Mouse (Mus musculus) testis, adult 2 months (tissue): ENCODE measurements around the gene Col18a1. TPM values are rescaled to one million over a fixed set of nuclear protein-coding genes. Genes with fewer than 3 reads are reported as not detected.

ENCODE experiments used
- H3K27ac ChIP-seq: fragments of 200-500 bp; 2 replicates; pipeline ENCODE4 v1.5.1; 2012; ENCODE audit warnings: low read depth, low read length; ENCODE audit not compliant: control insufficient read depth, insufficient read depth
- H3K27me3 ChIP-seq: fragments of 200-500 bp; 2 replicates; pipeline ENCODE4 v1.6.1; 2012; ENCODE audit warnings: mild to moderate bottlenecking, low read length, moderate library complexity; ENCODE audit not compliant: control insufficient read depth, insufficient read depth
- H3K36me3 ChIP-seq: fragments of 200-500 bp; 2 replicates; pipeline ENCODE4 v1.6.1; 2012; ENCODE audit warnings: mild to moderate bottlenecking, low read length; ENCODE audit not compliant: control insufficient read depth, insufficient read depth
- H3K4me1 ChIP-seq: fragments of 200-500 bp; 2 replicates; pipeline ENCODE4 v1.6.1; 2012; ENCODE audit warnings: low read length; ENCODE audit not compliant: control insufficient read depth, insufficient read depth
- H3K4me3 ChIP-seq: fragments of 200-500 bp; 2 replicates; pipeline ENCODE4 v1.5.1; 2012; ENCODE audit warnings: low read depth, mild to moderate bottlenecking, low read length, moderate library complexity, mixed read lengths; ENCODE audit not compliant: control insufficient read depth
- CTCF ChIP-seq: fragments of 200-500 bp; IDR thresholded peaks from 2 replicates; pipeline ENCODE4 v1.5.1; 2012; ENCODE audit warnings: low read depth, mild to moderate bottlenecking, inconsistent platforms, low read length, moderate library complexity; ENCODE audit not compliant: control insufficient read depth, insufficient read depth, insufficient replicate concordance
- POLR2A ChIP-seq: fragments of 200-500 bp; IDR thresholded peaks from 2 replicates; pipeline ENCODE4 v1.6.1; 2012; ENCODE audit warnings: low read depth, mild to moderate bottlenecking, inconsistent platforms, low read length, moderate library complexity; ENCODE audit not compliant: control insufficient read depth
- polyA plus RNA-seq: library from polyadenylated mRNA; depleted of rRNA; stranded (reverse); fragments of >200 nt; gene quantifications from 2 replicates; pipeline ENCODE4 v1.2.3, GENCODE M21; 2012

Col18a1 gene
- polyA plus RNA-seq, 1 experiment = 10.5 TPM

DNA sequence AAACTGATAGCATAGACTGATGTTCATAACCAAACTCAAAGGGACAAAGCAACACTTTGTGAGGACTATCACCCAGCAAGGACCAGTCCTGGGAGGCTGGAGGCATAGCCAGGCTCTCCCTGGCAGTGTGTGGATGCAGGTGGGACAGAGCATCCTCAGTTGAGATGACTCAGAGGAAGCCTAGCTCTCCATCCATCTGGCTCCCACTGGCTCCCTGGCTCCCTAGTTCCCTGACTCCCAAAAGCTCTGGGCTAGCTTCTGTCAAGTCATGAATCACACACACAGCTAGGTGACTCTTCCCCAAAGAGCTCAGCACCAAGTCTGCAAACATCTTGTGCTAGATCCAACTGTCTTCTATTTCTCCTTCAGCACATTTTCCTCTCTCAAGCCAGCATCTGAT lies 72.5 kb downstream of the Col18a1 start:
- no peaks in the 10 kb centered on the region for H3K36me3 ChIP-seq
- H3K27ac ChIP-seq = no peak overlapping the region
- TF ChIP-seq POLR2A (no peak), CTCF (no peak)
- H3K4me3 ChIP-seq = no peak overlapping the region
- H3K4me1 ChIP-seq = peaks cover 12% of the 10 kb centered on the region
- H3K27me3 ChIP-seq = no peaks in the 10 kb centered on the region

DNA sequence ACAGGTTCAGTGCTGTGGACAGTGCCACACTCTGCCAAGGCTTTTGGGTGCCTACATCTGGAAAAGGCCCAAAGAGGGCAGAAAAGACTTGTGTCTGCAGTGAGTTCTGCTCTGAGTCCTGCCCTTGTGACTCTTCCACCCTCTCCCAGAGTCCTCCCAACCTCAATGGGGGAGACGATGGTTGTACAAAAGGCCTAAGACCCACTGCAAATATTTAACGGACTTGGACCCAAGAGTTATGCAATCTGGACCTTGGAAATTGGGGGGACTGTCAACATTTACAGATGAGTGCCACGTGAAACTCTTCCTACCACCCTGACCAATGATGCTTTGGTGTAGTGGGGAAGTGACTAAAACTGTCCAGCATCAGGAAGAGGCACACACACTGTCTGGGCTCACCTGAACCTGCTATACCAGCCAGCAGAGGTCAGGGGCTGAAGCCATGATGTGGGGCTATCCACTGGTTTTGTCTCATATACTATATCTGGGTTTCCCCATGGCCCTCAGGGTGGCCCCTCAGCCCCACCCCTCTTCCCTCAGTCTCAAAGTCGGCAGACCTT lies 74.7 kb downstream of the Col18a1 start:
- Histone ChIP-seq H3K4me1 (no peaks in the 10 kb centered on the region), H3K27me3 (no peaks in the 10 kb centered on the region), H3K27ac (no peak overlapping the region), H3K4me3 (no peak overlapping the region), H3K36me3 (no peaks in the 10 kb centered on the region)
- TF ChIP-seq CTCF (no peak), POLR2A (no peak)

DNA sequence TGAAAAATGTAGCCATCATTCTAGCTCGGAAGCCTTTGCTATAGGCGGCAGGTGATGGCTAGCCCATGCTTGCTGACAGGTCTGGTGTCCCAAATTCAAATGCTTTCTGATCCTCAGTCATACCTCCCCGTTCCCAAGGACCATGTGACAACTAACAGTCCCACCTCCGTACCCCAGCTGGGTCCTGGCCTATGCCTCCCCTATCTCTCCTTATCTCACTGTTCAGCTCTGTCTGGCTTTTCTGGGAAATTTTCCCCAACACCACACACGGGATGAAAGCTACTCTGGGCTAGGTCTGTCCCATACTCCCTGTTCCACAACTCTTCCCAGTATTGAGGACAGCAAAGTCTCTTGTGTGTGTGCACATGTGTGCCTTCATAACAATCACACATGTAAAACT lies 76.3 kb downstream of the Col18a1 start:
- TF ChIP-seq POLR2A (no peak), CTCF (no peak)
- no peaks in the 10 kb centered on the region for H3K27me3 ChIP-seq
- H3K4me1 ChIP-seq = no peaks in the 10 kb centered on the region
- no peak overlapping the region for H3K4me3 ChIP-seq
- H3K36me3 ChIP-seq = no peaks in the 10 kb centered on the region
- no peak overlapping the region for H3K27ac ChIP-seq

DNA sequence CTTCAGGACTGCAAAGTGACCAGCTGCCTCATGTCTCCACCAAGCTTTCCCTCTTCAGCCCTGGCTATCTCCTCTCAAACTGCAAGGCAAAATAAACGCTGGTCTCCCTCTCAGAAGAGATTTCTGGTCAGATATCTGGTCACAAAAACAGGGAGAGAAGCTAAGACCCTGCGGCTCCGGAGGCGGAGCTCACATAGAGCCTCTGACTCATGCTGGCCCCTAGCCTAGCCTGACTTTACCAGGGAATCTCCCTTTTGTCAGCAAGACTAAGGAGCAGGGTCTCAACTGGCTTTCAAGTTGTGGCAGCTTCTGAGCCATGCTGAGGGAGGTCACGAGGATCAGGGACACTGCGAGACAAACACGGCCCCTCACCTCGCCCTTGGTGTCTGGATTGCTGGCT lies 77.0 kb downstream of the Col18a1 start:
- TF ChIP-seq CTCF (no peak), POLR2A (no peak)
- H3K36me3 ChIP-seq = no peaks in the 10 kb centered on the region

DNA sequence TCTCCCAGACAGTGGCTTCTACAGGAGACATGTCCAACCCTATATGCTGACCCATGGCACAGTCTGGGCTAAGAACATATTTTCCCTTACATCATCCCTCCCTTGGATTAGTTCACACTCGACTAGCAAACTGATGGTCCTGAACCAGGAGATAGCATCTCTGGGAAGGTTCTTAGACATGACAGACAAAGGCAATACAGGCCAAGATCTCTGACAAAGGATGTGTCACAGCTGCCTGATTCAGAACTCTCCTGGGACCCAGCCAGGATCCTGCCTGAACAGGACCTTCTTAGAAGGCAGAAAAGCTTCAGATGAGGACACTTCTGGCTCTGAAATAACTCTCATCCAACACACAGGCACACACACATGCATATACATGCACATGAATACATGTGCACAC lies 81.8 kb downstream of the Col18a1 start:
- no peak for TF ChIP-seq CTCF
- TF ChIP-seq POLR2A = no peak
- no peaks in the 10 kb centered on the region for H3K36me3 ChIP-seq

More for the DNA sequence above, 77.0 kb downstream of the Col18a1 start:
- H3K27me3 ChIP-seq = no peaks in the 10 kb centered on the region
- no peak overlapping the region for H3K27ac ChIP-seq
- no peak overlapping the region for H3K4me3 ChIP-seq
- no peaks in the 10 kb centered on the region for H3K4me1 ChIP-seq

DNA sequence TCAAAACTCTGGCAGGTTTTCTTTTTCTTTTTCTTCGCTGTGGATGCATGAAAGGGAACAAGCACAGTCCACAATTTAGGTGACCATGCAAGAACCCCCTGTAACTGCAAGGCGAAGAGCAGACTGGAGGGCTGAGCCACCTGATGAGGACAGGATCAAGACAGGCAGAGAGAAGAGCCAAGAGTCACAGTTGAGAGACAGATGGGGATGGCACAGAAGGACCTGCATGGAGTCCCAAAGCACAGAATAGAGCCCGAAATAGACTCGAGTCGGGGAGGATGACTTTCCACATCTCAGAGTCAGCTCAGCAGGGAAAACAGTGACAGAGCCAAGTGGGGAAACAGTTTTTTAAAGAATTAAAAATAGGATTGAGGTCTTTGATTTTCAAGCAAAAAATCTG lies 83.4 kb downstream of the Col18a1 start:
- no peaks in the 10 kb centered on the region for H3K27me3 ChIP-seq
- TF ChIP-seq CTCF = no peak
- TF ChIP-seq POLR2A = no peak
- H3K27ac ChIP-seq = no peak overlapping the region
- H3K4me3 ChIP-seq = no peak overlapping the region
- H3K36me3 ChIP-seq = no peaks in the 10 kb centered on the region
- H3K4me1 ChIP-seq = no peaks in the 10 kb centered on the region

More for the DNA sequence above, 81.8 kb downstream of the Col18a1 start:
- no peaks in the 10 kb centered on the region for H3K4me1 ChIP-seq
- H3K4me3 ChIP-seq = no peak overlapping the region
- H3K27me3 ChIP-seq = no peaks in the 10 kb centered on the region
- no peak overlapping the region for H3K27ac ChIP-seq

DNA sequence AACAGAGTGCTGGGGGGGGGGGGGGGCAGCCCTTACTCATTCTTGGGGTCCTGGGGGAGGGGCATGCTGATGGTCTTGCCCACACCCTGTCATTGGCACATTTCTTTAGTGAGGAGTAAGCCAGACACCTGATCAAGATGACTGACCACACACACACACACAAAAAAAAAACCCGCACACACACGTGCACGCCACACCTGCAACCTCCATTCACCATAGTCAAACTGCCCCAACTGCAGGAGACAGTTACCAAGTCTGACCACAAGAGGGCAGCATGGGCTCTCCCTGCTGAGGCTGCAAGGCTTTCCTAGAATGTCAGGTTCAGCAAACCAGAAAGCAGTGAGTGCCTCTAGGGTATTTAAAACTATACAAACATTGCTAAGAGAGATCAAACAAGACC lies 83.9 kb downstream of the Col18a1 start:
- Histone ChIP-seq H3K27me3 (no peaks in the 10 kb centered on the region), H3K4me1 (no peaks in the 10 kb centered on the region), H3K36me3 (no peaks in the 10 kb centered on the region), H3K27ac (no peak overlapping the region), H3K4me3 (no peak overlapping the region)
- TF ChIP-seq POLR2A (no peak), CTCF (peak; percentile 95)

DNA sequence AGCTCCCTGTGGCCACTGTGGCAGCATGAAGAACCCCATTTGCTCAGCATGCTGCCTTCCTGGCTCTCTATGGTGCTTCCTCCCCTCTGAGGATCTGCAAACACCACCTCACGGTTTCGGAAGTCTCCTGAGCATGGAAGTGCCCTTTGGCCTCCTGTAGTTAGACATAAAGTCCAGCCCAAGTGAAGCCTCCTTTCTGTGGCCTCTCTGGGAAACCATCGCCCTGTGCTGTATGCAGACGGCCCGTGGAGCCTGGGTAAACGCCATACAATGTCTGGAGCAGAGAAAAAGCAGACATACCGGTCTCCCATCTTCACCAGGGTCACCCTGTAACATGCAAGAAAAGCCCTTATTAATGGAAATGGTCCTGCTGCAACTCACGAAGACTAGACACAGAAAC lies 87.4 kb downstream of the Col18a1 start:
- Histone ChIP-seq H3K4me1 (no peaks in the 10 kb centered on the region), H3K27ac (no peak overlapping the region), H3K4me3 (no peak overlapping the region), H3K36me3 (no peaks in the 10 kb centered on the region), H3K27me3 (no peaks in the 10 kb centered on the region)
- TF ChIP-seq CTCF (no peak), POLR2A (no peak)
